Mouse (Mus musculus) G1E (cell line): Measurements from ENCODE around the gene Rgs17.

Source experiments
- CTCF ChIP-seq: IDR thresholded peaks from 2 replicates; pipeline ENCODE4 v1.5.1; 2012; ENCODE audit warnings: low read depth, low read length, inconsistent platforms, mixed read lengths
- GATA1 ChIP-seq: IDR thresholded peaks from 2 replicates; pipeline ENCODE4 v1.6.1; 2012; ENCODE audit warnings: borderline replicate concordance, low read length, inconsistent platforms, mixed read lengths
- GATA2 ChIP-seq: IDR thresholded peaks from 2 replicates; pipeline ENCODE4 v1.6.1; 2012; ENCODE audit warnings: low read depth, low read length, inconsistent platforms, borderline replicate concordance
- POLR2AphosphoS5 ChIP-seq: IDR thresholded peaks from 2 replicates; pipeline ENCODE4 v1.6.1; 2012; ENCODE audit warnings: low read depth, low read length, inconsistent platforms; ENCODE audit not compliant: insufficient replicate concordance
- TAL1 ChIP-seq: conservative IDR thresholded peaks from 2 replicates; pipeline ENCODE4 v1.6.1; 2012; ENCODE audit warnings: low read depth, low read length, inconsistent platforms, mixed read lengths

- no peak for TF ChIP-seq CTCF
- TF ChIP-seq POLR2AphosphoS5 = no peak
- no peak for TF ChIP-seq GATA1
- TF ChIP-seq TAL1 = no peak
- TF ChIP-seq GATA2 = no peak
These were observed 17.8 kb downstream of the Rgs17 start for GRCm38 (mm10) chr10:5904399-5904798.
